Mouse (Mus musculus) thymus, postnatal 10 days (tissue): ENCODE measurements around the gene Gstm6.

Experiments used
- DNase-seq, 2 experiments: peaks; one replicate each; pipeline ENCODE4 v3.0.0; 2021; ENCODE audit warnings: low spot score in 2 of 2

The Gstm6 gene

DNA sequence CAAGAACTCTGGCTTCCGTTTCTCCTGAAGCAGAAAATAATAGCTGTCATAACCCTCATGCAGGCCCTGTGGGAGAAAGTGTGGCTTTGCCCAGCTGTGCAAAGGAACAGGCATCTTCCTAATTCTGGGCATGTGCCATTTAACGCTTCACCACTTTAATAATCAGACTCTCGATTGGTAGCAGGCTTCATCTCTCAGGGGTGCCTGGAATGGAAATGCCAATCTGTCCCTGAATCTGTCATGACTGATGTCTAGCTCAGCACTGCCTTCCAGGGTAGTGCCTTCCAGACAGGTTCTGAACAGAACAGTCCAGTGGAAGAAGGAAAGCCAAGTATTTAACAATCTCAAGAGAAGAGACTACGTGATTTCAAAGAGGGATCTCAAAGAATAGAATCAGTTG, 2.3 kb downstream of the Gstm6 start:
- DNase-seq, result no peak

DNA sequence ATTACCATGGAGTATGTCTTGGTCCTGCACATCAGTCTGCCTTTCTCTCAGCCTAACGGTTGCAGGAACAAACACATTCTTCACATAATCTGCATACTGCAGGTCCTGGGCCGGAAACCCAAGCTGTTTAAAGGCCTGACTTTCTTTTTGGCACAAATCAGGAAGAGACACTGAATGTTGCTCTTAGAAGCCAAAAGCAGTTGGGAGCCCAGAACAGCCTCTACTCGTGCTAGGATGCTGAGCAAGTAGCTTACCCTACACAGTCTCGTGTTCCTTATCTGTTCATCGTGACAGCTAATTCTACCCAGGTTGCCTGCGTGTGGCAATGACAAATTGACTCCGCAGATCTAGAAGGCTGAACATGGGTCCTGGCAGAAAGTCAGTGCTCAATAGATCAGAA, 3.0 kb downstream of the Gstm6 start:
- DNase-seq, result no peak

DNA sequence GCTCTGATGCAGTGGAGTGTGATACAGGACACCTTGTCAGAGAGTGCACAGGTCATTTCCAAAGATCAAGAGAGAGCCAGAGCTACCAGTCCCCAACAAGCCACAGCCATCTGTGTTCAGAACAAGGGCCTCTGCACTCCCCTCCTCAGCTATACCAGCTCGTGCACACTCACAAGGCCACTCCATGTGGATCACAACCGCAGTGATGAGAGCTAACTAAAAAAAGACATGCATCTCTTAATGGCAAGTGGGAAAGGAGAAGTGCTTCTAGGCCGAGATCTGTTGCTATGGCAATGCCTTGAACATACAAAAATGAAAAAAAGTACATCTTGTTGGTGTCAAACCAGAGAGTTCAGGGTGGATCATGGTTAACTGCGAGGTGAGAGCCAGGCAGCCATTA, 3.7 kb downstream of the Gstm6 start:
- no peak for DNase-seq

DNA sequence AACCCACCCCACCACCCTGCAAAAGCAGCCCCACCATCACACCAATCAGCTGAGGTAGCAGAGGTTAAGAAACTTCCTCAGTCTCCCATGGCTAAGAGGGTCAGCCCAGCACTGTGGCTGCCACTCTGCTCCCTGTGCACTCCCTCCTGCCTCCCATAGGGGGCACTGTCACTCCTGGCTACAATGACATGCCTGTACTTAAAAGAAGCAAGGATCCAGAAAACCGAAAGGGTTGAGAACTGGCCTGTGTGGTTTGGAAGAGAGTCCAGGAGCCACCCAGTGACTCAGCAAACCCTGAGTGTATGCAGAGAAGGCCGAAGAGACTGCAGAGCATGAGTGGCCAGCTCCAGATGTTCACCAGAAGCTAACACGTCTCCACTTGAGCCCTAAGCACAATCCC, 4.1 kb downstream of the Gstm6 start:
- DNase-seq, result peak; percentile 16 to 55

DNA sequence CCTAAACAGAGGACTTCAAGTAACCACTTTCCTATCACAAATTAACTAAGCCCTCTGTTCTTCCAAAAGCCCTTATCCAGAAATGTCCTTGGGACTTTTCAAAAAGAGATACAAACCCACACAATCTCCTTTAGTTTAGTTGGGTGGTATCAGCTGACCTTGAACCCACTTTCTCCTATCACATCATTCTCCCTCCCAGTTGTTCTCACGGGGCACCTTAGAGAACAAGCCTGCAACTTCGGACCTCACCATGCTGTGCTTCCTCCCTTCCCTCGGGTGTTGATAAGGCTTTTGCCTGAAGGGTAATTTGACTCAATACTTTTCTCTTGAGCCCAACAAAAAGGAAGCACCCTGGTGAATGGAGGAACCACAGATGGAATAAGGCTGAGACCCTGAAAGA, 7.7 kb downstream of the Gstm6 start:
- DNase-seq, result no peak

DNA sequence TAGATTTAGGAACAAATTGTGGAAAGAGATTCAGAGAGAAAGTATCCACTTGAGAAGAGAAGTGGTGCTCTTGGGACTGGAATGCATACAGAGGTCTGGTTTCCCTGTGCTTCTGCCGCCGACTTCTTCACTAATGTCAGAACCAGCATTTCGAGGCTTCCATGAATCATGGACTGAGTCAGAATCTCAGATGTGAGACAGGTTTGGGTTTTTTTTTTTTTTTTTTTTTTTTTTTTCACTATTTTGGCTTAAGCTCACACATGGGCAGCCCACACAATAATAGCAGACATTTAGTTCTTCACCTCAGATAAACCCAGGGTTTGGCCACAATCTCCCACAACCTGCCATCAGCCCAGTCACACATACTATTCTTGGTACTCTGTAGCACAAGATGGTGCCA, 8.3 kb downstream of the Gstm6 start:
- no peak for DNase-seq

DNA sequence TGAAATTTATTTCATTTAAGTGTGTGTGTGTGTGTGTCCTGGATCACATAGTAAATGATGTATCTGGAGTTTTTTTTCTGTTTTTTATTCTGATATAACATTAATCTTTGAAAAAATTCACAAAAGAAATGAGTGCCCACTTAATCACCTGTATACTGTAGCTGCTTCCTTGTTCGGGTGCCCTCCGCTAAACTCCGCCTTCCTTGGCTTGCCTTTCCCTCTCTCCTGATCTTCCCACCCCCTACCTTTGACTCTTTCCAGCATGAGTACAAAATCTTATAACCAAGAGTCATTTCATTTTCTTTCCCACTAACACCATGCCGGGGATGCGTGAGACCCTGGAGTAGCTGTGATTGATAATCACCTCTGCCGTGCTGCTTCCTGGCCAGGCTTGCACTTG, 11.4 kb downstream of the Gstm6 start:
- no peak for DNase-seq

DNA sequence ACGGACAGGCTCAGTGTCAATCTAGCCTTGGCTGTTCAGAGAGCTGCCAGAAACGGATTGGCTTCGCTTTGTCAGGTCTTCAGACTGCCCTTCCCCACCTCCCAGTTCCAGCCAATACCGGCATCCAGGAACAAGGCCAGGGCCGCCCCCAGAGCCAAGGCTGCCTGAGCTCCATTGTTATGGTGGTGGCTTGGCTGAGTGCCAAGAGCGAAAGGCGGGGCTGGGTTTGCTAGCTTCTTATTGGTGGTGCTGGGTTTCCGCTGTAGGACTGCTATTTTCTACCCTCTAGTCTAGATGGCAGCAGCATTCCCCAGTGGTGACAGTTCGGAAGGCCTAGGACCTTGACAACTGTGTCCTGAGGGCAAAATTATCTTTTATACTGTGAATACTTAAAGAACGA, 11.9 kb downstream of the Gstm6 start, which contains the start of gene Gstm7:
Gene Gstm7 (minus strand): TSS at position 148 of the 400 bp plus-strand sequence.
- DNase-seq, result peak; percentile 79 to 85

DNA sequence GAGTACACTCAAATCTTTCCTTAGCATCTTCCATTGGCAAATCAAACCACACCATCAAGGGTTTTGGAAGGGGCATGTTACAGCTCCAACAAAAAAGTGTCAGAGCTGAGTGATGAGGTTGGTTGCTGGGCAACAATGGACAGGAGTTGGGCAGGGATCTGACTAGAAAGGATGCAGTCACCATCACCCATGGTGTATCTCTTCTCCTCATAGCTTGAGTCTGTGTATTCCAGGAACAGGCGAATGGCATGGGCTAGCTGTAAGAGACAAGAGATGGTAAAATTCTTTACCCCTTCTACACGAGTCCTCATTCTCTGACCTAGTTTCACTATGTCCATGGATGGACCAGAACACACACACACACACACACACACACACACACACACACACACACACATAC, 12.4 kb downstream of the Gstm6 start:
- DNase-seq, result no peak

DNA sequence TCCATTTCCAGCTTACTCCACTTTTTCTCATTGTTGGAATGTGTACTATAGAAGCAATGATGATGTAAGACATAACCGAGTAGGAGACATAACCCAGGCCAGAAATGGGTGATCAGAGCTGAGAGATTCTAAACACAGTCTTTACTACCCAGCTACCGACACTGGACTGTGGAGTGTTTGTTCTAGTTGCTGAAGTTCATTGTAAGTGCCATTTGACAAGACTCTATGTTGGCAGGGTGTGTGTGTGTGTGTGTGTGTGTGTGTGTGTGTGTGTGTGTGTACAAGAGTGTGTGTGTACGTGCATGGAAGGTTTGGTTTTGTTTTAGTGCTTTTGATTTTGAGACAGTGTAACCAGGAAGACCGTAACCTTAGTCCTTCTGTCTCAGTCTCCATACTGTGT, 13.8 kb downstream of the Gstm6 start:
- DNase-seq, result no peak

DNA sequence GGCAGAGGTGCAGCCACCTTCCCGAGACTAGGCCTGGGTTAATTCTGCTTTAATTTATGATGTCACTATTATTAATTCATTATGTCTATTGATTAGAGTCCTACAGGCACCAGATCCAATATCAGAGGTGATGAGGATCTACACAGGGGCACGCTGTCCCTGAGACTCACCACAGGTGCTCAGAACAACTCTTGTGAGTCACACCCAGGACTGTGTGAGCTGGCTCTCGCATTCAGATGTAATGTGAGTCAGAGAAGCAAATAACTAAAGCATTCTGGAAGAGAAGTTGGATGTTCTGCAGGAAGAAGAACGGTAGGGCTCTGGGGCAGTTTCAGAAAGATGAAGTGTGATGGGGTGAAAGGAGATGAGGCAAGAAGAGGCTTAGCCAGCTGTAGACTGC, 14.3 kb downstream of the Gstm6 start:
- no peak for DNase-seq

DNA sequence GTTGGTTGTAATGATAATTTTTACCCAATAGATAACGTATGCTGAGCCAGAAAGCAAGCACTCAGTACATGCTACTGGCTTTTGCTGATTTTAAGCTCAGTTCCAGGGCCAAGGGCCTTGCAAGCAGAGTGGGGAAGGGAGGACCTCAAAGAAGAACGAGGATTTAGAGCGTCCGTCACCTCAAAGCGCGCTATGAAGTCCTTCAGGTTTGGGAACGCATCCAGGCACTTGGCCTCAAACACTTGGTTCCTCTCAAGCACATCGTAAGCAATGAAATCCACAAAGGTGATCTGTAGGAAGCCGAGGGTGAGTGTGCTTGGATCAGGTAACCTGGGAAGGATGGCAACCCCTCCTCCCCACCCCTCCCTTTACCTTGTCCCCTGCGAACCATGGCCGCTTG, 14.9 kb downstream of the Gstm6 start:
- no peak for DNase-seq

DNA sequence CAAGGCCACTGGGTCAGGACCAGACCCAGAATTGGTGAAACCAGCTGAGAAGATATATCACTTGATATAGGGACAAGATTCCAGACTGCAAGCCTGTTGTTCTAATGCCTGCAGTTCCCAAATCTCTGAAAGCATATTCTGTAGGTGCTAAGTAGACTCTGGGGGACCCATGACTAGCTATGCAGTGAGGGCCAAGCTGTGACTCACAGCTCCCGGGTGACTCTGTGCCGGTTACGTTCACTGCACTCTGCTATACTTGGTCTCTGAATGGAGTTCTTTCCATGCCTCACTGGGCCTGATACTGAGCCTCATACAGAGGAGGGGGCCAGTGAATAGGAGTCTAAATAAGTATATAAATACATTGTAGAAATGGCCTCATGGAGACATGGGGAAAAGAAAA, 15.7 kb downstream of the Gstm6 start:
- no peak for DNase-seq

DNA sequence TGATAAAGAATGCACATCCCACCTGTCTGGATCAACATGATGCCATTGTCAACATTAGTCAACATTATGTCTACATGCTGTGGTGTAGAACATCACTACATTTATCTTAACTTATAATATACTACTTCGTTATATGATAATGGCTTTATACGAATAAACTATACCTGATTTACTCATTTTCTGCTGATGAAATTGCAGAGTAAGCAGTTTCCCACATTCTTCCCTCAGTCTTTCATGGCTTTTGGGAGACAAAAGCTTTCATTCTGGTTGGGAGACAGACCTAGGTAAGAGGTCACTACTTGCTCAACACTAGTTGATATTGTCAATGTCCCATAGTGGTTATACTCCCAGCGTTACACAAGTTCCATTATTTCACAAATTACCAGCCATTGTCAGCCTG, 18.2 kb downstream of the Gstm6 start:
- no peak for DNase-seq

DNA sequence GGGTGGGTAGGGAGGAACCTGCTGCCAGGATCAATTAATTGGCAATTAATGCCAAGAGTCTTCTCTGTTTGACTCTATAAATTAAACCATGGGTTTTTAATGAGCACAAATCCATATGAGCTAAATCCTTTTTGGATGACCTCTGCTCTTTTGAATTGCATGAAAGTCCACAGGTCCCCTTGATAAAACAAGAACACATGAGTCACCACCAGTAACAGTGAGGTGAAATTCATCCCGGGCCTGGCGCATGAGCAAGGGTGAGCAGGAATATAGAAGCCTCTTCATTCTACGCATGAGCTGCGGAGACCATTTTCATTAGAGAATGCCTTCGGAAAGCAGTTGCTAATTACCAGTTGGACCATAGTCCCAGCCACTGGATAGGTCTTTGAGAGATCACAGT, 23.2 kb downstream of the Gstm6 start:
- DNase-seq, result no peak

DNA sequence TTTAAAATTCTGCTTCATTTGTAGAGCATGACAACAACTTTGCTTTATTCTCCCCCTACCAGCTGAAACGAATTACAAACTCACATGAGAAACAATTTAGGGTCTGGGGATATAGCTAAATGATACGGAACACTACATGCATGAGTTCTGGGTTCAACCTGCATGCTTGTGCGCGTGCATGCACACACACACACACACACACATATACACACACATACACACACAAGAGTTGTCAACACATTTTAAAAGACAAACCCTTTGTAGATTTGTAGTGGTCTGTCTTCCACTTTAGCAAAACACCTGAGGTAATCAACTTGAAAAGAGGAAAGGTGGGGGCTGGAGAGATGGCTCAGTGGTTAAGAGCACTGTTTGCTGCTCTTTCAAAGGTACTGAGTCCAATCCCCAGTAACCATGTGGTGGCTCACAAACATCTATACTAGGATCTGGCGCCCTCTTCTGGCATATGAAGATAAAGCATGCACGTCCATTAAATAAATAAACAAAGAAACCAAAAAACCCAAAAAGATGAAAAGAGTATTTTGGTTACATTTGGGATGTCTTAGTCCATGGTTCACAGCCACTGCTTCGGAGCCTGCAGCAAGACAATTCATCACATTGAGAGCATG, 25.7 kb downstream of the Gstm6 start:
- DNase-seq, result peak in 1 of 2 experiments; percentile 41

DNA sequence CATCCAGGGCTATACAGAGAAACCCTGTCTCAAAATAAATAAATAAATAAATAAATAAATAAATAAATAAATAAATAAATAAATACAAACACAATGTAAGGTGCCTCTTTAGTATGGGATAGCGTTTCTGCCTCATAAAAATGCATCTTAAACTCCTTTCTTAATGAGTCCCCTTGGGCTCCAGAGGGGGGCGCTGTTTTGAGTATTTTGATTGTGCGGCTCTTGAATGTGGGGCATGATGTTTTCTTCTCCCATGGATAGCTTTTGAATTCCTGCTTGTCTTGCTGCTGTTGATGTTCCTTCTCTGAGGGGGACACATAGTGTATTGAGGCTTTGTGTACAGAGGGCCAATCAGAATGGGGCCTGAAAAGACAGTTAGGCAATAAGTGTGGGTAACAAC, 26.5 kb downstream of the Gstm6 start:
- no peak for DNase-seq

DNA sequence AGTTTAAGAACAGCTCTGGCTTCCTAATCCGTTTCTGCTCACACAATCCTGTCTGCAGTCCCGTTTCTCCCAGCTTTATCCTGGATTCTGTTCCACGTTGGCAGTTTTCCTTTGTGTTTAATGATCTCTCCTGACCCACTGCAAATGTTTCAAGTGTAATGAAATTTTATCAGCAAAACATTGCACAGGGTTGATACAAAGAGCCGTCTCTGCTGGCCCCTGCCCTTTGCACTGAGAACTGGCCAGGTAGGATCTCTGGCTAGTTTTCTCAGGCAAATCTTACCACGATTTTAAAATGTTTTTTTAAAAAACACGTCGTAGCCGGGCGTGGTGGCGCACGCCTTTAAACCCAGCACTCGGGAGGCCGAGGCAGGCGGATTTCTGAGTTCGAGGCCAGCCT, 26.9 kb downstream of the Gstm6 start:
- no peak for DNase-seq

DNA sequence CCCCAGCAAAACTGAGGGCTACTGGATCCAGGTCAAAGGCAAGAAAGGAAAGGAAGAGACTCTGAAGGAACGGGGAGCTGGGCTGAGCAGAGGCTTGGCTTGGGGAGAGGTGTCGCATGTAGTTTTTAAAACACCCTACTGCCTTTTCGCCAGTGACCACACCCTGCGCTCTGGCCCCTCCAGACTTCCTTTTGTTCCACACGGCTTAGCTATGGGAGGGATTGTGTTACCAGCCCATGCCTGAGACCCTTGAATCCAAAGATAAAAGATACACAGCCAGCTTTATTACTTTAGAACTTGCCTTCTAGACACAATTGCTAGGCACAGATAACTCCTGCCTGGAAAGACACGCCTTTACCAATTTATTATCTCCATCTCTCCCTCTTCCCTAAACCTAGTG, 37.6 kb downstream of the Gstm6 start:
- DNase-seq, result no peak

DNA sequence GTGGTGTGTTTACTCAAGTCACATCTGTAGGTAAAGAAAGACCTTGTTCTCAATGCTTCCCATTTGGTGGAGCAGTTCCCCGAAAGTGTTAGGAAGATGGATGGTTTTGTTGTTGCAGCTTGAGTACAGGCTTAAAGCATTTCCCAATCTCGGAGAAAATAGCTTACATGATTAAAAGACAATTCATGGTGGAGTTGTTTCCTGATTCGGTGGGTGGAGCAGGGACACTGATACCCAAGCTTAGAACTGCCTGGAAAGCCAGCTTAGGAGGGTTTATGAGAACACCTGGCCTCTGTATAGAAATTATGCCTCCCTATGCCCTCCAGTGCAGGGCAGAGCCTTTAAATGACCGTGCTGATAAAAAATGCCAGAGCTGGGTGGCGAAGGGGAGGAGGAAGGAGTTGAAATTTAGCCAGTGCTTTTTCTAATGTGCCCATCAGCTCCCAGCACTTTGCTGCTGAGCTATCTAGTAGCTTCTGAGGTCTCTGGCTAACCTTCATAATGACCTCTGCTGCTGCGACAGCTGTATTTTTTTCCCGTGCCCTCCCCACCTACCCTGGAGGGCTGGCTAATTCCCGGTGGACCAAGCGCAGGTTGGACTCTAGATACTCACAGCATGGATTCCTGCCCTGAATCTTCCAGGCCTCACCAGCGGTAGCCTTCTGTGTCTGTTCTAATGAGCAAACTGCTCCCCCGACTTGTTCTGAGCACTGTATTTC, 42.4 kb downstream of the Gstm6 start:
- no peak for DNase-seq

DNA sequence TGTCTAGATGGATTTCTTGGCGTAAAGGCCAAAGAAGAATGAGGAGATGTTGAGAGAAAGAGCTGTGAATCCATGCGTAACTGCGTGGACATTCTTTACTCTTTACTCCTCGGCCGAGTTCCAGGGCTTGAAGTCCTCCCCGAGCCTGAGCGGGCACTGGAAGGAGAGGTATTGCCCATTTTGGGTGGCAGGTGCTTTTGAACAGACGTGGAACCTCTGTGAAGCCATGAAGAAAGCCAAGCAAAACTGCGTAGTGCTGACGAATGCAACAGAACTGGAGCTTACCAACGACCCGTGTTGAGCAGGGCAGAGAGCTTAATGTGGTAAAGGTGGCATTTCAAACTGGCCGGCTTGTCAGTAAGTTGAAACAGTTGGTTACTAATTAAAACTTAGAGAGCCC, 44.9 kb downstream of the Gstm6 start:
- DNase-seq, result no peak

DNA sequence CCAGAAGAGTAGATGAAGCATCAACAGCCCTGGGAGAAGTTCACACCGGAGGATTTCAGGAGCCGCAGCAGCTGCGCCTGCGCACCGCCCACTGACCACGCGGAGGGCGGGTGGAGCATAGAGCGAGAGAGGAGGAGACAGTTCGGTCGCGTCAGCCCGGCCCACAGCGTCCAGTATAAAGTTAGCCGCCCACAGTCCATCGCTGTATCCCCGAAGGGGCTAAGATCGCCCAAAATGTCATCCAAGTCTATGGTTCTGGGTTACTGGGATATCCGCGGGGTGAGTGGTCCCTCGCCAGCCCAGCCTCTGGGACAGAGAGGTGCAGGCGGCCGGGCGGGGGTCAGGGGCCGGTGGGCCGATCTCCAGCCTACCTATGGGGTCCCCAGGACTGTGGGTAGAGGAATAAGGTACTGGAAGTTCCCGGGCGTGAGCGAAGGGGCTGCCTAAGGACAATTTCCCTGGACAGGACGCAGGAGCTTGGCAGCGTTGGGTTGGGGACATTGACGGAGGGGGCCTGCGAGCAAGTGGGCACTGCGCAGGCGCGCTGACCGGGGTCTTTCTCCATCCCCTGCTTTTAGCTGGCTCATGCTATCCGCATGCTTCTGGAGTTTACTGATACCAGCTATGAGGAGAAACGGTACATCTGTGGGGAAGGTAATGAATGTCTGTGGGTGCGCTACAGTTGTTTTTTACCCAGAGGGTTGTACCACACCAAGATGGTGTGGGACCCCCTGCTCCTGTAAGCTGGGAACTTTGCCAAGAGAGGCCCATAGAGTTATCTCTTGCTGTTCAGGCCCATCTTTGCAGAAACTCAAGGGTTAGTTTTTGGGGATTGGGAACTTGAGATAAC, 47.6 kb downstream of the Gstm6 start, which contains the start of gene Gstm5:
Gene Gstm5 (plus strand): TSS at position 102 of the 850 bp plus-strand sequence.
- peak in 1 of 2 experiments; percentile 5 for DNase-seq
